Mouse (Mus musculus) lung, adult 2 months (tissue): ENCODE data around the gene Tfb2m. TPM values are rescaled to one million over a fixed set of nuclear protein-coding genes. Genes with fewer than 3 reads are reported as not detected.

ENCODE experiments used
- DNase-seq: peaks from one replicate; pipeline ENCODE4 v3.0.0; 2022
- H3K4me1 ChIP-seq: fragments of 200-500 bp; 2 replicates; pipeline ENCODE4 v1.6.1; 2011; ENCODE audit warnings: low read length; ENCODE audit not compliant: control insufficient read depth, insufficient read depth
- H3K4me3 ChIP-seq: fragments of 200-500 bp; replicated peaks from 2 replicates; pipeline ENCODE3; 2011; ENCODE audit warnings: low read depth, mild to moderate bottlenecking, control low read depth, low read length; ENCODE audit errors: extremely low read depth
- CTCF ChIP-seq: fragments of 200-500 bp; IDR thresholded peaks from 2 replicates; pipeline ENCODE4 v1.5.1; 2011; ENCODE audit warnings: mild to moderate bottlenecking, low read length, control low read depth; ENCODE audit not compliant: insufficient read depth
- POLR2A ChIP-seq: fragments of 200-500 bp; IDR thresholded peaks from 2 replicates; pipeline ENCODE4 v1.6.1; 2011; ENCODE audit warnings: low read depth, mild to moderate bottlenecking, control low read depth, low read length, borderline replicate concordance; ENCODE audit errors: extremely low read depth
- WGBS: fragments of 180-500 bp; shearing (Covaris S2); methylation state at CpG from one replicate; pipeline ENCODE4 v1.1.7; 2018; 5-methylcytosine and 5-hydroxymethylcytosine counted together
- polyA plus RNA-seq: library from polyadenylated mRNA; depleted of rRNA; stranded (reverse); fragments of >200 nt; gene quantifications from 2 replicates; pipeline ENCODE4 v1.2.3, GENCODE M21; 2012

The Tfb2m gene
- polyA plus RNA-seq, 1 experiment: 8.4 TPM

- Histone ChIP-seq H3K4me1 (peaks cover 15% of the 10 kb centered on the region), H3K4me3 (no peak overlapping the region)
- WGBS: 27% methylated on average over 6 of the region's 6 CpGs
- TF ChIP-seq POLR2A: no peak
- no peak for TF ChIP-seq CTCF
- no peak for DNase-seq
Observed at GRCm38 (mm10) chr1:179582021-179582433, 36.0 kb upstream of the Tfb2m start.

GRCm38 (mm10) chr1:179581422-179581821 lies 35.4 kb upstream of the Tfb2m start:
- DNase-seq: no peak
- TF ChIP-seq CTCF: no peak
- TF ChIP-seq POLR2A: no peak
- H3K4me3 ChIP-seq: no peak overlapping the region
- WGBS: 83% methylated on average over 10 of the region's 10 CpGs
- H3K4me1 ChIP-seq: peaks cover 9% of the 10 kb centered on the region

GRCm38 (mm10) chr1:179580200-179580599 lies 34.1 kb upstream of the Tfb2m start:
- no peak for TF ChIP-seq POLR2A
- TF ChIP-seq CTCF: no peak
- Histone ChIP-seq H3K4me3 (no peak overlapping the region), H3K4me1 (peaks cover 9% of the 10 kb centered on the region)
- no peak for DNase-seq
- 54% methylated on average over 8 of the region's 8 CpGs for WGBS

- WGBS: 49% methylated on average over 6 of the region's 6 CpGs
Observed at GRCm38 (mm10) chr1:179578625-179579024, 32.6 kb upstream of the Tfb2m start.

GRCm38 (mm10) chr1:179573650-179574206 lies 27.7 kb upstream of the Tfb2m start:
- no peak for TF ChIP-seq CTCF
- no peak for TF ChIP-seq POLR2A
- WGBS: 53% methylated on average over 6 of the region's 6 CpGs
- H3K4me1 ChIP-seq: peaks cover 22% of the 10 kb centered on the region
- no peak for DNase-seq
- no peak overlapping the region for H3K4me3 ChIP-seq

More at GRCm38 (mm10) chr1:179578625-179579024, 32.6 kb upstream of the Tfb2m start:
- no peak for TF ChIP-seq CTCF
- TF ChIP-seq POLR2A: no peak
- H3K4me3 ChIP-seq: no peak overlapping the region
- H3K4me1 ChIP-seq: peaks cover 7% of the 10 kb centered on the region
- DNase-seq: no peak

GRCm38 (mm10) chr1:179571686-179572085 lies 25.6 kb upstream of the Tfb2m start:
- 64% methylated on average over 4 of the region's 4 CpGs for WGBS
- TF ChIP-seq CTCF (no peak), POLR2A (no peak)
- DNase-seq: no peak
- Histone ChIP-seq H3K4me1 (peaks cover 23% of the 10 kb centered on the region), H3K4me3 (no peak overlapping the region)

- no peak for DNase-seq
- H3K4me3 ChIP-seq: no peak overlapping the region
- peaks cover 23% of the 10 kb centered on the region for H3K4me1 ChIP-seq
- 74% methylated on average over 1 of the region's 1 CpGs for WGBS
- no peak for TF ChIP-seq CTCF
- no peak for TF ChIP-seq POLR2A
Observed at GRCm38 (mm10) chr1:179570482-179570881, 24.4 kb upstream of the Tfb2m start.

- peak; percentile 51 for DNase-seq
- TF ChIP-seq POLR2A (no peak), CTCF (no peak)
- H3K4me3 ChIP-seq: no peak overlapping the region
- 43% methylated on average over 4 of the region's 4 CpGs for WGBS
- H3K4me1 ChIP-seq: peaks cover 25% of the 10 kb centered on the region
Observed at GRCm38 (mm10) chr1:179568690-179569398, 22.8 kb upstream of the Tfb2m start.

GRCm38 (mm10) chr1:179567558-179567957 lies 21.5 kb upstream of the Tfb2m start:
- TF ChIP-seq CTCF (no peak), POLR2A (no peak)
- DNase-seq: no peak
- 66% methylated on average over 7 of the region's 7 CpGs for WGBS
- Histone ChIP-seq H3K4me3 (no peak overlapping the region), H3K4me1 (peaks cover 22% of the 10 kb centered on the region)

GRCm38 (mm10) chr1:179563926-179564325 lies 17.9 kb upstream of the Tfb2m start:
- TF ChIP-seq CTCF: no peak
- no peak for DNase-seq
- no peak overlapping the region for H3K4me3 ChIP-seq
- WGBS: 63% methylated on average over 5 of the region's 5 CpGs
- H3K4me1 ChIP-seq: peaks cover 26% of the 10 kb centered on the region
